11 mouse cellular contexts compared by ENCODE assay signal in the genomic region with DNA sequence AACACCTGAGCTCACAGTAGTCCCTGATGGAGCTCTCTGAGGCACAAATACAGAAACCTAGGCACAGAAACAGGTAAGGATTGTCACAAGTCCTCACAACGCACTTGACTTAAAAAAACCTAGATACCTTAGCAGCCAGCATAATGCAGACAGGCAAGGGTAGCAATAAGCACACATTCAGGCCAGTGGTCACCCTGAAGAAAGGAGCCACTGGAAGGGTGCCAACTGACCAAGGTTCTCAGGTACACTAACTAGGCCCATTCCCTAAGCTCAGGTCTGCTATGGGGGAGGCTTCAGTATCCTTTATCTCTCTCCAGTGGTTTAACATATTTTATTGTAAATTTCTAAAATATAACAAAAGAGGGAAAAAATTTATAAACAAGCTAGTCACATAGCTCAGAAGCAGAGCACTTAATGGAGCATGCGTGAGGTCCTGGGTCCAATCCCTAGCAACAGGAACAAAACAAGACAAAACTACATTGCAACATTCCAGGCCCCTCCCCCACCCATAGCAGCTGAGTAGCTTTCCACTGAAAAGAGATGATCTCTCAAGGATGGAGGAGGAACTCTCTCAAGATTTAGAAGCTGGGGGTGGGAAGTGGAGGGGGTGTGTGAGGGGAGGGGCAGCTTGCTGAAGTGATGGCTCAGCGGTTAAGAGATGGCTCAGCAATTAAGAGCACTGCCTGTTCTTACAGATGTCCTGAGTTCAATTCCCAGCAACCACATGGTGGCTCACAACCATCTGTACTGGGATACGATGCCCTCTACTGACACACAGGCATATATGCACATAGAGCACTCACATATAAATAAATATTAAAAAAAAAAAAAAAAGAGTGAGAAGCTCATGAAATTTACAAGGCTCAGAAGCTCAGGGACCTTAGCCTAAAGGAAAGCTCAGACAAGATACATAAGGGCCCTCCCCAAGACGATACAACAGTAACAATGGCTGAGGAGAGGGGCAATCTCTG. TPM values are rescaled to one million over a fixed set of nuclear protein-coding genes. Genes with fewer than 3 reads are reported as not detected.
DNase-seq lines count a peak whose midpoint lies in the region; ATAC-seq lines count a peak whose summit lies in the region.
"Had no signal": no experiment of that assay in that cellular context is flagged by ENCODE, and none has a peak within 500 bp of the region (broad histone marks: within the 10 kb centered on the region; RNA-seq: fewer than 3 reads in every experiment).

No protein-coding gene starts in this region.

- H3K36me3 ChIP-seq in heart, embryonic 10.5 days, result peaks cover 91% of the 10 kb centered on the region
- H3K36me3 ChIP-seq in kidney, embryonic 14.5 days (ENCODE audit: control insufficient read depth, insufficient read depth, low read length), result peaks cover 56% of the 10 kb centered on the region
- H3K36me3 ChIP-seq: G1E had no signal

- H3K4me3 ChIP-seq in heart, embryonic 10.5 days, result no peak overlapping the region
- no peak overlapping the region for H3K4me3 ChIP-seq in kidney, embryonic 14.5 days (ENCODE audit: low read length)
- H3K4me3 ChIP-seq: embryonic facial prominence, embryonic 13.5 days; liver, embryonic 13.5 days had no signal

- no peaks in the 10 kb centered on the region for H3K27me3 ChIP-seq in heart, embryonic 10.5 days (ENCODE audit: insufficient read depth, poor library complexity, severe bottlenecking)
- H3K27me3 ChIP-seq in kidney, embryonic 14.5 days (ENCODE audit: control insufficient read depth, insufficient read depth, low read length), result no peaks in the 10 kb centered on the region
- H3K27me3 ChIP-seq: embryonic facial prominence, embryonic 13.5 days; liver, embryonic 13.5 days had no signal

- WGBS in heart, embryonic 10.5 days, result 79% methylated on average over 5 of the region's 5 CpGs
- WGBS in kidney, embryonic 14.5 days, result 73% methylated on average over 5 of the region's 5 CpGs

- H3K4me2 ChIP-seq in kidney, embryonic 14.5 days (replicated peaks; ENCODE audit: low read depth, low read length), result no peak overlapping the region
- H3K4me2 ChIP-seq: embryonic facial prominence, embryonic 13.5 days; liver, embryonic 13.5 days had no signal

- H3K27ac ChIP-seq in heart, embryonic 10.5 days, result no peak overlapping the region; the same call in 1 of the 2 replicates
- H3K27ac ChIP-seq in kidney, embryonic 14.5 days (ENCODE audit: low read depth, low read length), result 0 out of 2 replicates have a peak overlapping the region, but pooled peaks have one; percentile 30
- H3K27ac ChIP-seq: embryonic facial prominence, embryonic 13.5 days; liver, embryonic 13.5 days had no signal

- no peaks in the 10 kb centered on the region for H3K9me3 ChIP-seq in heart, embryonic 10.5 days
- no peaks in the 10 kb centered on the region for H3K9me3 ChIP-seq in kidney, embryonic 14.5 days (ENCODE audit: control insufficient read depth, low read length)
- H3K9me3 ChIP-seq: embryonic facial prominence, embryonic 13.5 days; G1E; liver, embryonic 13.5 days had no signal

- no peak for ATAC-seq in kidney, embryonic 14.5 days (ENCODE audit: low FRiP score, low TSS enrichment)
- ATAC-seq in megakaryocyte, adult 5-6 weeks (ENCODE audit: poor library complexity, severe bottlenecking), result peak; percentile 35; the same call in 1 of the 2 replicates

- DNase-seq in heart, adult 9 months (ENCODE audit: low spot score in 2 of 2), result peak; percentile 42 to 55
- DNase-seq in heart, embryonic 10.5 days (ENCODE audit: low spot score), result no peak
- DNase-seq in adipocyte (ENCODE audit: low spot score), result peak; percentile 32
- DNase-seq in B cell, adult 2 months, result no peak
- no peak for DNase-seq in spleen, postnatal 14 days (ENCODE audit: low spot score in 2 of 2)
- no peak for DNase-seq in thymus, postnatal 0 days (ENCODE audit: low spot score)
- DNase-seq: liver, embryonic 13.5 days had no signal

- H3K4me1 ChIP-seq in heart, embryonic 10.5 days, result peaks cover 38% of the 10 kb centered on the region
- peaks cover 6% of the 10 kb centered on the region; the same call in 1 of the 2 replicates for H3K4me1 ChIP-seq in kidney, embryonic 14.5 days (ENCODE audit: control insufficient read depth, insufficient read depth, low read length)

- no peak overlapping the region for H3K9ac ChIP-seq in kidney, embryonic 14.5 days (ENCODE audit: low read depth, low read length)
- H3K9ac ChIP-seq: embryonic facial prominence, embryonic 13.5 days; liver, embryonic 13.5 days had no signal

RNA-seq across cellular contexts. Expression of a gene that starts 20.4 kb away (rescaled TPM):
- 255 and 342 TPM in 2 replicates for polyA plus RNA-seq in heart, embryonic 10.5 days (2016; fragmentation: Nextera tagmentation; extraction: Ambion mirVana)
- polyA plus RNA-seq in kidney, embryonic 14.5 days (2014; fragmentation: Nextera tagmentation; extraction: Ambion mirVana), result 125 and 174 TPM in 2 replicates
- 112 and 126 TPM in 2 replicates for total RNA-seq in megakaryocyte, adult 5-6 weeks (2015)
- total RNA-seq in megakaryocyte, adult 5-6 weeks (2017), result 230 and 245 TPM in 2 replicates
- polyA plus RNA-seq in thymus, postnatal 0 days (2015; fragmentation: Nextera tagmentation; extraction: Ambion mirVana), result 131 TPM in 2 replicates

RNA-seq across cellular contexts. Expression of a gene that starts 50.1 kb away (rescaled TPM):
- 22.7 and 23.7 TPM in 2 replicates for polyA plus RNA-seq in heart, embryonic 10.5 days (2016; fragmentation: Nextera tagmentation; extraction: Ambion mirVana)
- 12.3 and 14.8 TPM in 2 replicates for polyA plus RNA-seq in kidney, embryonic 14.5 days (2014; fragmentation: Nextera tagmentation; extraction: Ambion mirVana)
- 28.3 and 32.6 TPM in 2 replicates for total RNA-seq in megakaryocyte, adult 5-6 weeks (2015)
- 26.7 and 47.2 TPM in 2 replicates for total RNA-seq in megakaryocyte, adult 5-6 weeks (2017)
- polyA plus RNA-seq in thymus, postnatal 0 days (2015; fragmentation: Nextera tagmentation; extraction: Ambion mirVana), result 40.6 and 40.8 TPM in 2 replicates

Comparison
In these comparisons a context has a peak if more than half of its experiments do, and no peak if none do; other contexts are left out.
1. DNase-seq: peak in heart, adult 9 months (2 of 2) and adipocyte (single experiment); none in heart, embryonic 10.5 days (single experiment), B cell, adult 2 months (0 of 2), spleen, postnatal 14 days (0 of 2) and thymus, postnatal 0 days (single experiment).